Mouse (Mus musculus): ENCODE measurements around the gene Higd1a. TPM values are rescaled to one million over a fixed set of nuclear protein-coding genes. Genes with fewer than 3 reads are reported as not detected.

Higd1a gene
- polyA plus RNA-seq, 1 experiment from 2014 or later, result 150 TPM

DNA sequence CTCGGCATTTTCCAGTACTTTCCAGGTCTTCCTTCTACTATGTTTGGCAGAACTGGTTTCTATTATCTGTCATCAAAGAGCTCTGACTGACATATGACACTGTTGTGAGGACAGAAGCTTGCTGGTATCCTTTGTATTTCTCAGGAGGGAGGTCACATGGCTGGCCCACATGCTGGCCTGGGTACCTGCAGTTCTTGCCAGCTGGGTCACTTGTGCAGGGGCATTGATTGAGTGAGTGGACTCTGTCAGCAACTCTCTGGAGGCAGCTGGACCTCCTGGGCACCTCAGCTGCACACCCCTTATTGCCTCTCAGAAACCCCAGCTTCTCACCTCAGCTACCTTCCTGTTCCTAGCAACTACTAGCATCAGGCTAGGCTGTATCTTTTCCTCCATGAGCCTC is 50.6 kb downstream of the Higd1a start:
- H3K36me3 ChIP-seq, result no peaks in the 10 kb centered on the region
- peak overlapping the region; percentile 64; the same call in 1 of the 2 replicates for H3K27ac ChIP-seq (replicated peaks)
- no peak overlapping the region for H3K4me3 ChIP-seq
- H3K4me1 ChIP-seq (replicated peaks), result peaks cover 64% of the 10 kb centered on the region
- no peaks in the 10 kb centered on the region for H3K9me3 ChIP-seq
- ATAC-seq (ENCODE audit: low read depth), result no peak
- no peak overlapping the region for H3K9ac ChIP-seq
- H3K4me2 ChIP-seq, result no peak overlapping the region
- 65% methylated on average over 1 of the region's 1 CpGs for WGBS
- H3K27me3 ChIP-seq, result no peaks in the 10 kb centered on the region

DNA sequence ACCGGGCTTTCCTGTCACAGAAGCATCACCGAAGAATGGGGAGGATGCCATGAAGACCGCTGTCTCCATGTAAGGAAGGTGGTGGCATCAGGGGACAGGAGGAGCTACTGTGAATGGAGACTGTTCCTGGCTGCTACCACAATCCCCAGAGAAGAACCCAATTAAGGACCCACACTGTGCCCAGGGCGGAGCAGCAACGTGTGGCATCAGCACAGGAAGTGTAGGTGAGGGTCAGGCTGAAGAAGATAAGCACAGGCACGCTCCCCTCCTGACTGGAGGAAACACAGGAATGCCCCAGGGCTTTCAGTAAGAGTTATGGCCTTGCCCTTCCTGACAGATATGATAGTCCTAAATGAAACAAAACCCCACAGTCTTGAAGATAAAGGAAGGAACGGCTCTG is 55.4 kb downstream of the Higd1a start:
- no peaks in the 10 kb centered on the region for H3K36me3 ChIP-seq
- H3K9ac ChIP-seq, result no peak overlapping the region
- peaks cover 35% of the 10 kb centered on the region for H3K4me1 ChIP-seq (replicated peaks)
- H3K4me2 ChIP-seq, result no peak overlapping the region
- WGBS, result 65% methylated on average over 7 of the region's 7 CpGs
- H3K9me3 ChIP-seq, result no peaks in the 10 kb centered on the region
- 0 out of 2 replicates have a peak, but pooled peaks cover 2% of the 10 kb centered on the region for H3K27me3 ChIP-seq
- ATAC-seq (ENCODE audit: low read depth), result no peak
- H3K4me3 ChIP-seq, result no peak overlapping the region
- no peak overlapping the region for H3K27ac ChIP-seq (replicated peaks)

DNA sequence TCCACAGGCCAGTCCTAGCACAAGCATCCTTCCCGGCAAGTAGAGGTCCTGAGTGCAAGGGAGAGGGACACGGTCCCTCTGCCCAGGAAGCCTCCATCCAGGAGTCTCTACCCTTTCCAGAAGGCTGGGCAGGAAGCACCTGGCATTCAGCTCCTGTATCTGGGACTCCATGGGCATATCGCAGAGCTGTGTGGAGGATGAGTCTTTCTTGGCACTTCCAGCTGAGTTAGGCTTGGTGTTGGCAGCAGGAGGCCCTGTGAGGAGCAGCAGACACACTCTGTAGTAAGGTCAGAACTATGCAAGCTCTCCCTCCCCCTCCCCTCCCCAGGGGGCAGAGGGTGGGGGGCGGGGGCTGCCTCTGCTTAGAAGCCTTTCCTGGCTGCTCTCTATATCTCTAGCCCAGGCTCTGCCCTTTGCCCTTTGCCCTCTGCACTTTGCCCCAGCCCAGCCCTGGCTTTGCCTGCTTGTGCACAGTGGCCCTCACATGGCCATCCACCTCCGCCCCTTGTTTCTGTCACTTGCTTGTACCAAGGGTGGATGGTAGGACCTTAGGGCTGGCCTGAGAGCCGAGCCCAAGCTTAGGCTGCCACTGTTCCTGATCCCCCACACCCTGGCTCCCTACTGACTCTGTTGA is 59.2 kb downstream of the Higd1a start:
- Histone ChIP-seq H3K27me3 (0 out of 2 replicates have a peak, but pooled peaks cover 8% of the 10 kb centered on the region), H3K27ac (replicated peaks) (no peak overlapping the region), H3K4me1 (replicated peaks) (peaks cover 36% of the 10 kb centered on the region), H3K4me2 (no peak overlapping the region), H3K36me3 (no peaks in the 10 kb centered on the region), H3K4me3 (no peak overlapping the region), H3K9ac (0 out of 2 replicates have a peak overlapping the region, but pooled peaks have one; percentile 31), H3K9me3 (no peaks in the 10 kb centered on the region)
- no peak for ATAC-seq (ENCODE audit: low read depth)
- WGBS, result 49% methylated on average over 6 of the region's 6 CpGs

Other genes with a start within 250 kb of the Higd1a start
- gene Lyzl4, start 216.3 kb downstream of the Higd1a start, polyA plus RNA-seq (2015; fragmentation: Nextera tagmentation; extraction: Ambion mirVana), result not detected in 2 replicates
- gene Vipr1, start 215.6 kb downstream of the Higd1a start, polyA plus RNA-seq (2015; fragmentation: Nextera tagmentation; extraction: Ambion mirVana), result 0.25 and 1.0 TPM in 2 replicates
- 22.7 and 25.2 TPM in 2 replicates for gene Sec22c, start 152.9 kb downstream of the Higd1a start, polyA plus RNA-seq (2015; fragmentation: Nextera tagmentation; extraction: Ambion mirVana)
- gene Ss18l2, start 148.0 kb downstream of the Higd1a start, polyA plus RNA-seq (2015; fragmentation: Nextera tagmentation; extraction: Ambion mirVana), result 162 and 189 TPM in 2 replicates
- 56.5 and 58.6 TPM in 2 replicates for gene Nktr, start 139.2 kb downstream of the Higd1a start, polyA plus RNA-seq (2015; fragmentation: Nextera tagmentation; extraction: Ambion mirVana)
- gene Zfp651, start 99.0 kb downstream of the Higd1a start, polyA plus RNA-seq (2015; fragmentation: Nextera tagmentation; extraction: Ambion mirVana), result 18.2 and 19.2 TPM in 2 replicates
- gene Klhl40, start 80.8 kb downstream of the Higd1a start, polyA plus RNA-seq (2015; fragmentation: Nextera tagmentation; extraction: Ambion mirVana), result 0.95 and 2.0 TPM in 2 replicates
- gene Hhatl, start 65.9 kb downstream of the Higd1a start, polyA plus RNA-seq (2015; fragmentation: Nextera tagmentation; extraction: Ambion mirVana), result 0.10 and 0.37 TPM in 2 replicates
- 2.8 and 3.0 TPM in 2 replicates for gene Ccdc13, start 18.9 kb downstream of the Higd1a start, polyA plus RNA-seq (2015; fragmentation: Nextera tagmentation; extraction: Ambion mirVana)
- 1.2 and 1.4 TPM in 2 replicates for gene Ackr2, start 40.0 kb upstream of the Higd1a start, polyA plus RNA-seq (2015; fragmentation: Nextera tagmentation; extraction: Ambion mirVana)
- gene Cyp8b1, start 57.9 kb upstream of the Higd1a start, polyA plus RNA-seq (2015; fragmentation: Nextera tagmentation; extraction: Ambion mirVana), result not detected in 2 replicates
- 2.8 and 3.5 TPM in 2 replicates for gene Fam198a, start 92.6 kb upstream of the Higd1a start, polyA plus RNA-seq (2015; fragmentation: Nextera tagmentation; extraction: Ambion mirVana)
- gene Pomgnt2, start 138.7 kb upstream of the Higd1a start, polyA plus RNA-seq (2015; fragmentation: Nextera tagmentation; extraction: Ambion mirVana), result 22.1 and 25.1 TPM in 2 replicates

Measured in neural tube, embryonic 13.5 days (tissue).